Comparison of ENCODE assay signal across 1 mouse cellular context in genomic region chr7:132853361-132853760, GRCm38 (mm10).
TF ChIP-seq lines count a peak whose summit lies in the region.

No protein-coding gene starts in this region.

TF ChIP-seq in CH12.LX, 34 proteins besides CTCF, POLR2A, EP300 and RAD21 (continued from another document):
- TF ChIP-seq E2F4 (IDR thresholded peaks at IDR 0.05; ENCODE audit: insufficient replicate concordance, low read depth, low read length) (no peak), JUND (conservative IDR thresholded peaks at IDR 0.05; ENCODE audit: low read depth, low read length) (no peak), MAFK (IDR thresholded peaks at IDR 0.05; ENCODE audit: insufficient replicate concordance, low read length) (no peak), ZMIZ1 (IDR thresholded peaks at IDR 0.05; ENCODE audit: low read depth, low read length) (no peak), POLR2AphosphoS2 (IDR thresholded peaks at IDR 0.05; ENCODE audit: low read depth, low read length) (no peak)
